Mouse (Mus musculus) heart, embryonic 16.5 days (tissue): ENCODE measurements around the gene Lclat1. TPM values are rescaled to one million over a fixed set of nuclear protein-coding genes. Genes with fewer than 3 reads are reported as not detected.
"Not testable (repeated sequence)": the region's sequence is repeated elsewhere in the genome, so short reads cannot be mapped to it uniquely, and the experiment has no call there.

ENCODE experiments used
- ATAC-seq: fragments of 200-750 bp; cut with Nextera tagmentation; replicated peaks from 2 replicates; pipeline ENCODE4 v1.8.0; 2017; ENCODE audit warnings: moderate number of reproducible peaks; ENCODE audit not compliant: insufficient read depth, low FRiP score; ENCODE audit errors: extremely low read depth
- H3K27ac ChIP-seq: fragments of 300-500 bp; sonication (generic); 2 replicates; pipeline ENCODE4 v1.5.1; 2014; ENCODE audit warnings: mild to moderate bottlenecking, low read length, control low read depth, moderate library complexity
- H3K27me3 ChIP-seq: fragments of 300-500 bp; sonication (generic); 2 replicates; pipeline ENCODE4 v1.6.1; 2014; ENCODE audit warnings: low read length, mixed read lengths; ENCODE audit not compliant: control insufficient read depth, insufficient read depth
- H3K36me3 ChIP-seq: fragments of 300-500 bp; sonication (generic); 2 replicates; pipeline ENCODE4 v1.6.1; 2014; ENCODE audit not compliant: control insufficient read depth, insufficient read depth
- H3K4me1 ChIP-seq: fragments of 300-500 bp; sonication (generic); 2 replicates; pipeline ENCODE4 v1.6.1; 2014; ENCODE audit warnings: low read length, mixed read lengths; ENCODE audit not compliant: control insufficient read depth, insufficient read depth
- H3K4me2 ChIP-seq: fragments of 300-500 bp; sonication (generic); 2 replicates; pipeline ENCODE4 v1.6.1; 2014; ENCODE audit warnings: low read depth, mild to moderate bottlenecking, control low read depth, low read length
- H3K4me3 ChIP-seq: fragments of 300-500 bp; sonication (generic); 2 replicates; pipeline ENCODE4 v1.5.1; 2014; ENCODE audit warnings: mild to moderate bottlenecking, control low read depth, low read length
- H3K9ac ChIP-seq: fragments of 300-500 bp; sonication (generic); 2 replicates; pipeline ENCODE4 v1.6.1; 2014; ENCODE audit warnings: low read length, control low read depth
- H3K9me3 ChIP-seq: fragments of 300-500 bp; sonication (generic); replicated peaks from 2 replicates; pipeline ENCODE4 v1.6.1; 2016; ENCODE audit warnings: low read length; ENCODE audit not compliant: control insufficient read depth
- WGBS: fragments of 180-500 bp; shearing (Covaris S2); extraction: QIAGEN DNeasy Blood & Tissue Kit; methylation state at CpG from one replicate; pipeline ENCODE4 v1.1.7; 2014; 5-methylcytosine and 5-hydroxymethylcytosine counted together
- polyA plus RNA-seq: library from polyadenylated mRNA; unstranded; fragments of >200 nt; fragmentation: Nextera tagmentation; extraction: Ambion mirVana; gene quantifications from 2 replicates; pipeline ENCODE4 v1.2.1, GENCODE M21; 2015

The Lclat1 gene
- polyA plus RNA-seq, 1 experiment from 2014 or later, result 49.2 TPM

DNA sequence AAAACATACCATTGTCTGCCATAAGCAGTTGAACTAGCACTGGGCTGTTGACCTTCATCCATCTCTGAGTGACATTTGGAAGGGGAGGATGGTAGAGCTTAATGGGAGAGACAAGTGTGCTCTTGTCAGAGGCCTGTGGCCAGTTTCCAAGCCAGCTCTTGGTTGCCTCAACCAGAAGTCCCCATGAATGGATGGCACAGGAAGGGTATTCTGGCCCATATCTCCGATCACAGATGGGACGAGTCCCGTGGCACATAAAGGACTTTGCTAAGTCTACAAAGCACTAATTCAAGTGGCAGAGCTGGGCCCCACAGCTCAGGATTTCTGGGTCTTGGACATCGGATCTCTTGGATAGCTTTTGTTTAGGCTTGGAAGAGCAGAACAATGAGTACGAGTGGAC is 148.0 kb downstream of the Lclat1 start:
- WGBS, result 84% methylated on average over 5 of the region's 5 CpGs
- Histone ChIP-seq H3K36me3 (no peaks in the 10 kb centered on the region), H3K27ac (no peak overlapping the region), H3K9ac (no peak overlapping the region), H3K4me2 (no peak overlapping the region), H3K27me3 (no peaks in the 10 kb centered on the region), H3K4me3 (no peak overlapping the region), H3K4me1 (peaks cover 16% of the 10 kb centered on the region), H3K9me3 (no peaks in the 10 kb centered on the region)
- no peak for ATAC-seq

DNA sequence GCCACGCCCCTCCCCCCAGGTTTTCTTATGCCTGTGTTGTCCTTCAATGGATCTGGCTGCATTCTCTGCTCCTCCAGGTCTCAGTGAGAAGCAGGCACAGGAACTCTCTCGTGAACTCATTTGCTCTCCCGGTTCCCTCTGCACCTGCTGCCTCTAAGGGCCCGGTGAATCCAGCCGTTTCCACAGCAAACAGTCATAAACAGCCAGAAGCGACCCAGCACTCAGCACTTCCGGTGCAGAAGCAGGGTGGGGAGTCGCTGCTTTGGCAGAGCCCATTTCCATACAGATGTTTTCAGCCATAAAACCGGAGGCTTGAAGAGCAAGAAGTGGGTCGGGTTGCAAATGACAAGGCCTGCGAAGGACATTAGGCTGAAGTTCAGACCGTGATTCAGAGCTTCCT is 150.8 kb downstream of the Lclat1 start:
- Histone ChIP-seq H3K27ac (no peak overlapping the region), H3K4me2 (no peak overlapping the region; the same call in 1 of the 2 replicates), H3K4me1 (peaks cover 8% of the 10 kb centered on the region; the same call in 1 of the 2 replicates), H3K27me3 (no peaks in the 10 kb centered on the region), H3K9me3 (no peaks in the 10 kb centered on the region), H3K4me3 (no peak overlapping the region), H3K9ac (no peak overlapping the region), H3K36me3 (no peaks in the 10 kb centered on the region)
- 41% methylated on average over 12 of the region's 12 CpGs for WGBS
- peak; percentile 37; the same call in 1 of the 2 replicates for ATAC-seq

- H3K4me3 ChIP-seq, H3K27ac ChIP-seq, H3K4me2 ChIP-seq, H3K9me3 ChIP-seq, H3K36me3 ChIP-seq, H3K27me3 ChIP-seq, H3K4me1 ChIP-seq, ATAC-seq, H3K9ac ChIP-seq: not testable (repeated sequence)
- WGBS, result 90% methylated on average over 5 of the region's 5 CpGs
Observed at GRCm38 (mm10) chr17:73259258-73259657, 151.5 kb downstream of the Lclat1 start.

GRCm38 (mm10) chr17:73262558-73262957 is 154.8 kb downstream of the Lclat1 start:
- Histone ChIP-seq H3K27ac (no peak overlapping the region), H3K9ac (no peak overlapping the region), H3K4me2 (no peak overlapping the region), H3K36me3 (no peaks in the 10 kb centered on the region), H3K9me3 (no peaks in the 10 kb centered on the region), H3K27me3 (no peaks in the 10 kb centered on the region), H3K4me1 (peaks cover 14% of the 10 kb centered on the region), H3K4me3 (no peak overlapping the region)
- WGBS, result 89% methylated on average over 2 of the region's 2 CpGs
- ATAC-seq, result no peak

- no peak overlapping the region for H3K4me3 ChIP-seq
- no peaks in the 10 kb centered on the region for H3K9me3 ChIP-seq
- no peak overlapping the region for H3K9ac ChIP-seq
- H3K4me2 ChIP-seq, result no peak overlapping the region
- 34% methylated on average over 8 of the region's 8 CpGs for whole genome bisulfite sequencing
- peaks cover 14% of the 10 kb centered on the region for H3K4me1 ChIP-seq
- no peaks in the 10 kb centered on the region for H3K36me3 ChIP-seq
- H3K27me3 ChIP-seq, result no peaks in the 10 kb centered on the region
- 0 out of 2 replicates have a peak overlapping the region, but pooled peaks have one; percentile 13 for H3K27ac ChIP-seq
- ATAC-seq, result no peak
Observed at GRCm38 (mm10) chr17:73263077-73263501, 155.3 kb downstream of the Lclat1 start.

DNA sequence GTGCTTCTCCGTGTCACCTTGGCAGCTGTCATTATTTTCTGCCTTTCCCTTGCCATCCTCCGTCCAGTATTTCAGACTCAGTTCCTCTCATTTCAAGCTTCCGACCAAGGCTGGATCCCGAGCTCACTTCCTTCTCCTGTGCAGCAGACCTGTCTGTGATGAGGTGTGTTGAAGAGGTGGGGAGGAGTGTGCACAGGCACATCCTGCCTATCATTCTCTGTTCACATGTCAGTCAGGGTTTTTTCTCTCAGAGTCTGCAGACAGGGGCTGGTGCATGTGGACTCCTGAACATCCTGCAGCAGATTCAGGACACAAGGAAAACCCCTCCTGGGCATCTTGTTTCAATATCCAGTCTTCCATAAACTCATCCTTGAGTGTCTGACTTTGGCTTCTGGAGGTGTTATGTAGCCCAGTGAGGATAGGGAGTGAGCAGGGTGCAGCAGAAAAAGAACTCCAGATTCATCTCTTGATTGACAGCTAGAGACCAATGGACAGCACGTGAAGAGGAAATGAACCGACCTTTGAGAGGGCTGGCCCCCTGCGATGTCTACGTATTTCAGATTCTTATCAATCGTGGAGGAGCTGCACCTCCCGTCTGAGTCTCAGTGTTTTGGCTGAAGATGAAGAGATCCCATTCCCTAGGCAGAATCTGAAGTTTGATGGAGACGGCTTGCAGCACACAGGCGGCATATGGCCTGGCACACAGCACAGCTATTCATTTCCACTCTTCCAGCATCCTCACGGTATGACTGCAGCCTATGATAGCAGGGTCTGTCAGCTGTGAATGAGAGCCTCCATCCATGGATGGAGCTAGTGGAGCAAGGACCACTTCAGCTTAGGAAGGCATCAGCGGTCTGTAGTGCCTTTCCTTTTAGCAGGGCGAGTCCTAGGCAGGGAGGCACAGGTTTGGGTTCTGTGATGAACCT is 163.3 kb downstream of the Lclat1 start:
- no peaks in the 10 kb centered on the region for H3K27me3 ChIP-seq
- no peak overlapping the region for H3K27ac ChIP-seq
- no peak overlapping the region for H3K9ac ChIP-seq
- H3K4me2 ChIP-seq, result no peak overlapping the region
- no peaks in the 10 kb centered on the region for H3K36me3 ChIP-seq
- ATAC-seq, result no peak
- no peak overlapping the region for H3K4me3 ChIP-seq
- WGBS, result 66% methylated on average over 15 of the region's 15 CpGs
- peaks cover 5% of the 10 kb centered on the region; the same call in 1 of the 2 replicates for H3K4me1 ChIP-seq
- no peaks in the 10 kb centered on the region for H3K9me3 ChIP-seq

DNA sequence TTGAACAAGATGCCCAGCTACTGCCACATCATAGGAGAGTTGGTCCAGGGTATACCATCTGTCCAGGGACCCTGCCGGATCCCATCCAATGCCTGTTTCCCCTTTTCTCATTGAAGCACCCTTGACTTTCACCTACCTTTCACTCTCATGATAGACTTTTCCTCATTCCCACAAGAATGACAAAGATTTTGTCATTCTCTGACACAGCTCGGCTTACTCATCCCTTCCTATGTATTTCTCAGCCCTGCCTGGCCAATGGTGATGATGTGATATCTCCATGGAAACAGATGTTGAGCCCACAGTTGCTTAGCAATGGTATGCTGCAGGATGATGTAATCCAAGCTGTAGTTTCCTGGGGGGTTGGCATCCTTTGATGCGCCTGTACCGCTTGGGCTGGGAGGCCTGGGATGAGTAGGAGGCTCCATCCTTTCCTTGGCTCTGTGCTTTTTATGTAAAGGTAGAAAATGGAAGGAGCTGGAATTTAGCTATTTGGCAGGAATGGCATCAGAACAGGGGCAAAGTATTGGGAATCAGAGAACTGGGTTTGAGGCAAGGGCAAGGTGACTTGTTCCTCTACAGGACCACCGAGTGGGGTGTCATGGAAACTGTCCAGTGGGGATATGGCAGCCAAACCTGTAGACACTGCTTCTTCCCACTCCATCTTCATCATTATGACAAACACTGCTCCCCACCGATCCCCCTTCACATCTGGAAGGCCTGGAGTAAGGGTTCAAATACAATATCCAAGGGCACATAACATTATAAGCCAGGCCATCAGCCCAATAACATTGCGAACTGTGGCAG is 164.2 kb downstream of the Lclat1 start:
- WGBS, result 84% methylated on average over 7 of the region's 7 CpGs
- Histone ChIP-seq H3K4me2 (no peak overlapping the region), H3K27me3 (no peaks in the 10 kb centered on the region), H3K36me3 (no peaks in the 10 kb centered on the region), H3K4me1 (no peaks in the 10 kb centered on the region), H3K9ac (no peak overlapping the region), H3K4me3 (no peak overlapping the region), H3K9me3 (no peaks in the 10 kb centered on the region), H3K27ac (no peak overlapping the region)
- no peak for ATAC-seq

- Histone ChIP-seq H3K4me3 (no peak overlapping the region), H3K27me3 (no peaks in the 10 kb centered on the region), H3K4me2 (no peak overlapping the region), H3K9ac (no peak overlapping the region), H3K9me3 (no peaks in the 10 kb centered on the region), H3K4me1 (no peaks in the 10 kb centered on the region), H3K27ac (no peak overlapping the region), H3K36me3 (no peaks in the 10 kb centered on the region)
- WGBS, result 75% methylated on average over 7 of the region's 7 CpGs
- ATAC-seq, result no peak
Observed at GRCm38 (mm10) chr17:73273809-73274208, 166.0 kb downstream of the Lclat1 start.

DNA sequence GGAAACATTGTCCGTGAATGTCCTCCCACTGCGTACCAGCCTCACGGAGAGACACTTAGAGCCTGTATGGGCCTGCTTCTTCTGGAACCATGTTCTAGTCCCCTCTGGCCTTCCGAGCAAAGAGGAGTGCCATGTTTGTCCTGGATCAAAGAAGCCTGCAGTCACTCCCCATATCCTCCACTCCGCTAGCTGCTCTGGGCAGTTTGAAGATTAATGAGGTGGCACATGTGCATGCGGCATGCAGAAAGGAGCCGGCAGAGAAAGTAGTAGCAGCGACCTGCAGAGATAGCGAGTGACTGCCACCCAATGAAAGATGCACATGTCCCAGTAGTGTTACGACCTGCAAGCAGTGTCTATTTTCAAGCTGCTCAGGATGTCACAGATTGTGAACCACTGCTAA is 167.3 kb downstream of the Lclat1 start:
- H3K4me3 ChIP-seq, result no peak overlapping the region
- WGBS, result 74% methylated on average over 10 of the region's 10 CpGs

More for the DNA sequence above, 167.3 kb downstream of the Lclat1 start:
- Histone ChIP-seq H3K27ac (no peak overlapping the region), H3K9ac (no peak overlapping the region), H3K27me3 (no peaks in the 10 kb centered on the region), H3K36me3 (no peaks in the 10 kb centered on the region), H3K4me2 (no peak overlapping the region), H3K4me1 (no peaks in the 10 kb centered on the region), H3K9me3 (no peaks in the 10 kb centered on the region)
- ATAC-seq, result no peak
